7 mouse cellular contexts compared by ENCODE assay signal in genomic region chr1:33757491-33758041, GRCm38 (mm10). TPM values are rescaled to one million over a fixed set of nuclear protein-coding genes. Genes with fewer than 3 reads are reported as not detected.
DNase-seq lines count a peak whose midpoint lies in the region; ATAC-seq and TF ChIP-seq lines count a peak whose summit lies in the region.

Gene Bag2, minus strand, starts transcription at chr1:33757795.

- 0 out of 2 replicates have a peak, but pooled peaks have one; percentile 24 for TF ChIP-seq CTCF in hindbrain, postnatal 0 days (IDR thresholded peaks at IDR 0.05; ENCODE audit: low read depth)

- H3K4me3 ChIP-seq in hindbrain, postnatal 0 days (ENCODE audit: low read length), result peak within 1 kb of the TSS; percentile 73
- peak within 1 kb of the TSS; percentile 77 for H3K4me3 ChIP-seq in limb, embryonic 10.5 days
- H3K4me3 ChIP-seq in midbrain, embryonic 11.5 days (ENCODE audit: low read depth, low read length), result peak within 1 kb of the TSS; percentile 54

- peak within 1 kb of the TSS; percentile 98 for H3K4me2 ChIP-seq in hindbrain, postnatal 0 days (ENCODE audit: low read depth, low read length)
- peak within 1 kb of the TSS; percentile 92 for H3K4me2 ChIP-seq in midbrain, embryonic 11.5 days

- peaks cover 6% of the 10 kb centered on the region; the same call in 1 of the 2 replicates for H3K4me1 ChIP-seq in hindbrain, postnatal 0 days (ENCODE audit: insufficient read depth, low read length)
- H3K4me1 ChIP-seq in limb, embryonic 10.5 days, result peaks cover 23% of the 10 kb centered on the region
- peaks cover 11% of the 10 kb centered on the region for H3K4me1 ChIP-seq in midbrain, embryonic 11.5 days (ENCODE audit: control insufficient read depth, insufficient read depth, low read length)

- 0 out of 2 replicates have a peak, but pooled peaks cover 4% of the 10 kb centered on the region for H3K36me3 ChIP-seq in hindbrain, postnatal 0 days (ENCODE audit: insufficient read depth, low read length)
- peaks cover 40% of the 10 kb centered on the region for H3K36me3 ChIP-seq in limb, embryonic 10.5 days
- no peaks in the 10 kb centered on the region for H3K36me3 ChIP-seq in midbrain, embryonic 11.5 days (ENCODE audit: control insufficient read depth, insufficient read depth, low read length)

- no peaks in the 10 kb centered on the region for H3K27me3 ChIP-seq in hindbrain, postnatal 0 days (ENCODE audit: insufficient read depth, low read length)
- no peaks in the 10 kb centered on the region for H3K27me3 ChIP-seq in limb, embryonic 10.5 days (ENCODE audit: low read depth, poor library complexity, severe bottlenecking)
- no peaks in the 10 kb centered on the region; the same call in 1 of the 2 replicates for H3K27me3 ChIP-seq in midbrain, embryonic 11.5 days (ENCODE audit: control insufficient read depth, insufficient read depth, low read length)

- peak within 1 kb of the TSS; percentile 80 for H3K9ac ChIP-seq in hindbrain, postnatal 0 days (replicated peaks; ENCODE audit: low read length)
- H3K9ac ChIP-seq in midbrain, embryonic 11.5 days (ENCODE audit: low read length), result peak within 1 kb of the TSS; percentile 78

- ATAC-seq in hindbrain, postnatal 0 days, result peak; percentile 88
- ATAC-seq in midbrain, embryonic 11.5 days (ENCODE audit: low FRiP score), result peak; percentile 93

- H3K27ac ChIP-seq in hindbrain, postnatal 0 days, result peak within 1 kb of the TSS; percentile 58; the same call in 1 of the 2 replicates
- peak within 1 kb of the TSS; percentile 94 for H3K27ac ChIP-seq in limb, embryonic 10.5 days
- H3K27ac ChIP-seq in midbrain, embryonic 11.5 days (ENCODE audit: low read depth, low read length), result no peak within 1 kb of the TSS

- peak; percentile 36 for DNase-seq in adipocyte (ENCODE audit: low spot score)
- DNase-seq in cerebellum, postnatal 4 days (ENCODE audit: low spot score in 2 of 2), result peak; percentile 46 to 61
- DNase-seq in gastrocnemius, postnatal 10 days, result peak; percentile 69
- peak; percentile 66 for DNase-seq in hindbrain, postnatal 0 days (ENCODE audit: low spot score)
- peak; percentile 80 for DNase-seq in limb, embryonic 10.5 days (ENCODE audit: low spot score)
- peak; percentile 96 for DNase-seq in midbrain, embryonic 11.5 days (ENCODE audit: low spot score, missing footprints)
- peak; percentile 62 for DNase-seq in spleen, adult 12 weeks (ENCODE audit: low spot score)

- WGBS in hindbrain, postnatal 0 days, result 2% methylated on average over 30 of the region's 61 CpGs
- under 1% methylated on average over 43 of the region's 61 CpGs for WGBS in limb, embryonic 10.5 days
- whole genome bisulfite sequencing in midbrain, embryonic 11.5 days, result under 1% methylated on average over 60 of the region's 61 CpGs

- no peaks in the 10 kb centered on the region for H3K9me3 ChIP-seq in hindbrain, postnatal 0 days (ENCODE audit: low read length)
- no peaks in the 10 kb centered on the region; the same call in 1 of the 2 replicates for H3K9me3 ChIP-seq in limb, embryonic 10.5 days (replicated peaks)
- H3K9me3 ChIP-seq in midbrain, embryonic 11.5 days (ENCODE audit: control insufficient read depth, low read length), result no peaks in the 10 kb centered on the region

RNA-seq across cellular contexts. Expression of gene Bag2, which starts in this region (rescaled TPM):
- 10 to 100 TPM; 27.2 to 27.6 TPM for total RNA-seq in gastrocnemius, postnatal 10 days (2021)
- total RNA-seq in hindbrain, postnatal 0 days (2014; rRNA removed), result 31.8 and 34.9 TPM in 2 replicates
- polyA plus RNA-seq in hindbrain, postnatal 0 days (2015; fragmentation: Nextera tagmentation; extraction: Ambion mirVana), result 26.6 and 27.8 TPM in 2 replicates
- 63.2 and 72.5 TPM in 2 replicates for polyA plus RNA-seq in limb, embryonic 10.5 days (2016; fragmentation: Nextera tagmentation; extraction: Ambion mirVana)
- polyA plus RNA-seq in midbrain, embryonic 11.5 days (2014; fragmentation: Nextera tagmentation; extraction: Ambion mirVana), result 29.1 and 29.6 TPM in 2 replicates

Comparison
In these comparisons a context has a peak if more than half of its experiments do, and no peak if none do; other contexts are left out.
1. DNase-seq: peak in every context shown above with its lines; median percentile 96 in midbrain, embryonic 11.5 days; 80 in limb, embryonic 10.5 days; 69 in gastrocnemius, postnatal 10 days; 66 in hindbrain, postnatal 0 days; 62 in spleen, adult 12 weeks; 54 in cerebellum, postnatal 4 days; 36 in adipocyte.